Mouse (Mus musculus): ENCODE measurements around the gene Prkcb.

DNA sequence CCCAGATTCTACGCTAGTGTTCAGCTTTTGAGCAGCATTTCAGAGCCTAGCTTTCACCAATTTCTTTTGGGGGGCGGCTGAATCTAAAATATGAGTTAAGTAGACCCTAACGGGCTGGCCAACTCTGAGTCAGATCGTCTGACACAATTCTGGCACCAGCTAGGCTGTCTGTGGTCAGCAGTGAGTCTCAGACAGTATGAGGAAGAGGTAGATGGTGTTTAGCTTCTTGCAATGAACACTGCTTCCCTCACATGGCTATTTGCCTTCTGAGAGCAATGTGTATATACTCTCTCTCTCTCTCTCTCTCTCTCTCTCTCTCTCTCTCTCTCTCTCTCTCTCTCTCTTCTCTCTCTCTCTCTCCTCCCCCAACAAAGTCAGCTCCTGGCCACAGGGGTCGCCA is 344.4 kb downstream of the Prkcb start:
- TF ChIP-seq POLR2A (IDR thresholded peaks at IDR 0.05; ENCODE audit: borderline replicate concordance, extremely low read depth, insufficient read depth, insufficient read length, poor library complexity, severe bottlenecking): no peak
- TF ChIP-seq CTCF (IDR thresholded peaks at IDR 0.05; ENCODE audit: borderline replicate concordance, extremely low read depth, insufficient read depth, insufficient read length): no peak
